Mouse (Mus musculus): ENCODE results near the gene Tbc1d24. TPM values are rescaled to one million over a fixed set of nuclear protein-coding genes. Genes with fewer than 3 reads are reported as not detected.
"Not testable (repeated sequence)": the region's sequence is repeated elsewhere in the genome, so short reads cannot be mapped to it uniquely, and the experiment has no call there.

Tbc1d24 gene
- polyA plus RNA-seq, 1 experiment from 2014 or later, result 7.0 TPM

GRCm38 (mm10) chr17:24139968-24140367, 65.4 kb downstream of the Tbc1d24 start:
- H3K36me3 ChIP-seq (ENCODE audit: insufficient read depth), result no peaks in the 10 kb centered on the region
- 86% methylated on average over 4 of the region's 4 CpGs for WGBS
- H3K4me3 ChIP-seq (ENCODE audit: low read depth, low read length), result peak overlapping the region; percentile 96
- no peak for ATAC-seq (ENCODE audit: insufficient read depth)
- H3K4me1 ChIP-seq (ENCODE audit: insufficient read depth), result peaks cover 9% of the 10 kb centered on the region
- H3K27me3 ChIP-seq (ENCODE audit: insufficient read depth, low read length), result no peaks in the 10 kb centered on the region
- H3K9me3 ChIP-seq (ENCODE audit: low read depth, low read length), result no peaks in the 10 kb centered on the region
- TF ChIP-seq CTCF (IDR thresholded peaks at IDR 0.05; ENCODE audit: low read depth), result no peak
- no peak for DNase-seq
- no peak overlapping the region for H3K27ac ChIP-seq (ENCODE audit: low read depth)
- H3K4me2 ChIP-seq, result peak overlapping the region; percentile 76
- H3K9ac ChIP-seq, result peak overlapping the region; percentile 89

DNA sequence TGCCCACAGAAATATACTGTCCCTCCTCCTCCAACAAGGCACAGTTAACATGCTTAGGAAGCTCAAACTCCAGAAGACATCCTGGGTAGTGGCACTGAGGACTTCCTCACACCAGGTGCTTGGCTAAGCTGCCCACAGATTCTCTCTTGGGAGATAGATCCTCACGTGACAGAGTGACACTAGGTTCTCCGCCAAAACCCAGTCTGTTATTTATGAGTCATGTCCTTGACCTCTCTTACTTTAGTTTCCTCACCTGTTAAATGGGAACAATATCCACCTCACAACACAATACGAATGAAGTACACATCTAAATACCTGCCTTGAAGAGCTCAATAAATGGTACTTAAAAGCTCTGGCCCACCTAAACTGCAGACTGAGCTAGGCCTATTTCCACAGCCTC, 66.1 kb downstream of the Tbc1d24 start:
- no peaks in the 10 kb centered on the region for H3K27me3 ChIP-seq (ENCODE audit: insufficient read depth, low read length)
- no peak overlapping the region for H3K4me3 ChIP-seq (ENCODE audit: low read depth, low read length)
- WGBS, result 81% methylated on average over 3 of the region's 3 CpGs
- no peaks in the 10 kb centered on the region for H3K36me3 ChIP-seq (ENCODE audit: insufficient read depth)
- ATAC-seq (ENCODE audit: insufficient read depth) (no peak), DNase-seq (no peak)
- TF ChIP-seq CTCF (IDR thresholded peaks at IDR 0.05; ENCODE audit: low read depth), result no peak
- no peak overlapping the region for H3K9ac ChIP-seq
- no peaks in the 10 kb centered on the region for H3K9me3 ChIP-seq (ENCODE audit: low read depth, low read length)
- H3K4me1 ChIP-seq (ENCODE audit: insufficient read depth), result peaks cover 9% of the 10 kb centered on the region
- H3K4me2 ChIP-seq, result no peak overlapping the region
- no peak overlapping the region for H3K27ac ChIP-seq (ENCODE audit: low read depth)

DNA sequence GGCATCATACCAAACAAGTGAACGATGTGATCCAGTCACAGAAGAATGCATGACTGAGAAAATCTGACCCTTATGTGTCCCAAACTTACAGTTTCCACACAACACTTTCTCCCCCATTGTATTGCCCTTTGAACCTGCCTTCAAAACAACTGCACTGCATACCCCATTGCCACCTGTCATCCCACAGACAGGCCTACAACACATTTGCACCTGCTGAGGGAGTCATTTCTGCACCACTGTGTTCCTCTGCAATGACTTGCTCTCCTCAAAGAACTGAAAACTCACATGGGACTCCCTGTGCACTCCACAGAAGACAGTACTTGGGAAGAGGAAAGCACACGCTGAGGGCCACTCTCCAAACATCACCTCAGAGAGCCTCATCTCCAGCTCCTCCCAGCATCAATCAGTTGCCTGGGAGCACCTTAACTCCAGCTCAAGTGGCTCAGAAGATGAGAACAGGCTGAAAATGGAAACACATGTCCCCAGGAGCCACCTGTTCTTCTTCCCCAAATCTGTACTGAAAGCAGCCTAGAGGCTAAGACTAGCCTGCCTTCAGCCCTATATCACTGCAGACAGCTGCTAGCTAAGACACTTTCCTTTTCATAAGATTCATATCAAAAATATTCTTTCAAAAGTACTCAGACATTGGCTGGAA, 68.0 kb downstream of the Tbc1d24 start:
- Histone ChIP-seq H3K36me3 (ENCODE audit: insufficient read depth) (no peaks in the 10 kb centered on the region), H3K4me2 (no peak overlapping the region), H3K9ac (no peak overlapping the region; the same call in 1 of the 2 replicates), H3K4me1 (ENCODE audit: insufficient read depth) (peaks cover 9% of the 10 kb centered on the region), H3K27me3 (ENCODE audit: insufficient read depth, low read length) (no peaks in the 10 kb centered on the region), H3K9me3 (ENCODE audit: low read depth, low read length) (no peaks in the 10 kb centered on the region), H3K4me3 (ENCODE audit: low read depth, low read length) (no peak overlapping the region), H3K27ac (ENCODE audit: low read depth) (no peak overlapping the region)
- ATAC-seq (ENCODE audit: insufficient read depth), result no peak
- WGBS, result 54% methylated on average over 2 of the region's 2 CpGs
- no peak for DNase-seq
- TF ChIP-seq CTCF (IDR thresholded peaks at IDR 0.05; ENCODE audit: low read depth), result no peak

- no peak for DNase-seq
- TF ChIP-seq CTCF (IDR thresholded peaks at IDR 0.05; ENCODE audit: low read depth), result no peak
- Histone ChIP-seq H3K4me3 (ENCODE audit: low read depth, low read length) (no peak overlapping the region), H3K9me3 (ENCODE audit: low read depth, low read length) (no peaks in the 10 kb centered on the region), H3K27ac (ENCODE audit: low read depth) (no peak overlapping the region), H3K9ac (no peak overlapping the region), H3K36me3 (ENCODE audit: insufficient read depth) (no peaks in the 10 kb centered on the region), H3K4me2 (no peak overlapping the region), H3K27me3 (ENCODE audit: insufficient read depth, low read length) (no peaks in the 10 kb centered on the region), H3K4me1 (ENCODE audit: insufficient read depth) (no peaks in the 10 kb centered on the region)
- ATAC-seq (ENCODE audit: insufficient read depth), result no peak
Observed at GRCm38 (mm10) chr17:24134062-24134461, 71.3 kb downstream of the Tbc1d24 start.

- not testable (repeated sequence) for H3K36me3 ChIP-seq (ENCODE audit: insufficient read depth); H3K4me3 ChIP-seq (ENCODE audit: low read depth, low read length); H3K4me1 ChIP-seq (ENCODE audit: insufficient read depth); ATAC-seq (ENCODE audit: insufficient read depth); H3K4me2 ChIP-seq; H3K27me3 ChIP-seq (ENCODE audit: insufficient read depth, low read length); DNase-seq; H3K9ac ChIP-seq; H3K9me3 ChIP-seq (ENCODE audit: low read depth, low read length); H3K27ac ChIP-seq (ENCODE audit: low read depth)
- 82% methylated on average over 4 of the region's 4 CpGs for WGBS
Observed at GRCm38 (mm10) chr17:24132919-24133318, 72.4 kb downstream of the Tbc1d24 start.

DNA sequence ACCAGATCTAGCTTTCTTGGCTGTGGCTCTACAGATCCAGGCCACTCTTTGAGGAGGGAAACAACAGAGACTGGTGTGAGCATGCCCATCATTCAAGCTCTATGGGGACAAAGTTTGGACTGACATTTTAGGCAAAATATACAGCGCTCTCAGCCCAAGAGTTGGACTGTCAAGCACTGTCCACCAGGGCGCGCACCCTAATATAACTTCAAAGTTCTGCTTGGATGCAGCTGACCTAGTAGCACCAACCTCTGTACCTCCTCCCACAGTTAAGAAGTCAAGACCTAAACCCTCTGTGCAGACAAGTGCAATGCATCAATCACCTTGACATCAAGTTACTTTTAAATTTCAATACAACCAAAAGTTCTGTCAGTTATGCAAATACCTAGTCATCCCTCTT, 73.8 kb downstream of the Tbc1d24 start:
- Histone ChIP-seq H3K36me3 (ENCODE audit: insufficient read depth) (no peaks in the 10 kb centered on the region), H3K4me3 (ENCODE audit: low read depth, low read length) (no peak overlapping the region), H3K9ac (no peak overlapping the region), H3K27me3 (ENCODE audit: insufficient read depth, low read length) (no peaks in the 10 kb centered on the region), H3K27ac (ENCODE audit: low read depth) (no peak overlapping the region), H3K4me1 (ENCODE audit: insufficient read depth) (no peaks in the 10 kb centered on the region), H3K9me3 (ENCODE audit: low read depth, low read length) (no peaks in the 10 kb centered on the region), H3K4me2 (no peak overlapping the region)
- no peak for ATAC-seq (ENCODE audit: insufficient read depth)
- WGBS, result 88% methylated on average over 3 of the region's 3 CpGs
- no peak for DNase-seq
- peak; percentile 30 for TF ChIP-seq CTCF (IDR thresholded peaks at IDR 0.05; ENCODE audit: low read depth)

GRCm38 (mm10) chr17:24129246-24129645, 76.1 kb downstream of the Tbc1d24 start:
- H3K9me3 ChIP-seq (ENCODE audit: low read depth, low read length), result not testable (repeated sequence)

DNA sequence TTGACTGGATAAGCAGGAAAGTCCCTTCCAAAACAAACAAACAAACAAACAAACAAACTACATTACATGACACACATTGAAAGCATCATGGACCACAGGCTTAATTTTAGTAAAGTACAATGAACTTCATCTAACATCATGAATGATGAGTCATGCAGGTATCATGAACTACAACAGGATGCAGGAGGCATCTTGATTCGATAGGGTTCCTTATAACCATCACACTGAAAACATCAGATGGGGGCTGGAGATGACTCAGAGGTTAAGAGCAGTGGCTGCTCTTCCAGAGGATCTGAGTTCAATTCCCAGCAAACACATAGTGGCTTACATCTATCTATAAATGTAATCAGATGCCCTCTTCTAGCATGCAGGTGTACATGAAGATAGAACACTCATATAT, 77.8 kb downstream of the Tbc1d24 start:
- Histone ChIP-seq H3K4me3 (ENCODE audit: low read depth, low read length) (no peak overlapping the region), H3K27me3 (ENCODE audit: insufficient read depth, low read length) (no peaks in the 10 kb centered on the region), H3K4me2 (no peak overlapping the region), H3K27ac (ENCODE audit: low read depth) (no peak overlapping the region), H3K4me1 (ENCODE audit: insufficient read depth) (no peaks in the 10 kb centered on the region), H3K9ac (no peak overlapping the region), H3K9me3 (ENCODE audit: low read depth, low read length) (no peaks in the 10 kb centered on the region), H3K36me3 (ENCODE audit: insufficient read depth) (no peaks in the 10 kb centered on the region)
- whole genome bisulfite sequencing, result 79% methylated on average over 1 of the region's 1 CpGs
- DNase-seq (no peak), ATAC-seq (ENCODE audit: insufficient read depth) (no peak)
- TF ChIP-seq CTCF (IDR thresholded peaks at IDR 0.05; ENCODE audit: low read depth), result no peak

More at GRCm38 (mm10) chr17:24129246-24129645, 76.1 kb downstream of the Tbc1d24 start:
- WGBS, result 88% methylated on average over 4 of the region's 4 CpGs
- not testable (repeated sequence) for H3K27ac ChIP-seq (ENCODE audit: low read depth); H3K27me3 ChIP-seq (ENCODE audit: insufficient read depth, low read length); ATAC-seq (ENCODE audit: insufficient read depth); DNase-seq; H3K4me1 ChIP-seq (ENCODE audit: insufficient read depth); H3K36me3 ChIP-seq (ENCODE audit: insufficient read depth); H3K4me3 ChIP-seq (ENCODE audit: low read depth, low read length); H3K4me2 ChIP-seq; H3K9ac ChIP-seq

Measured in lung, embryonic 14.5 days (tissue).